Mouse (Mus musculus) embryo, embryonic 10.5 days (tissue): ENCODE measurements at regions not wholly inside any gene's neighbourhood (a gene's known extent, or its start where the extent isn't known, plus 50 kb on each side); places are given as distances from the start of the nearest gene placed in this dataset.

ENCODE experiments used
- DNase-seq: peaks from one replicate; pipeline ENCODE4 v3.0.0-alpha.2; 2015; ENCODE audit warnings: low spot score

DNA sequence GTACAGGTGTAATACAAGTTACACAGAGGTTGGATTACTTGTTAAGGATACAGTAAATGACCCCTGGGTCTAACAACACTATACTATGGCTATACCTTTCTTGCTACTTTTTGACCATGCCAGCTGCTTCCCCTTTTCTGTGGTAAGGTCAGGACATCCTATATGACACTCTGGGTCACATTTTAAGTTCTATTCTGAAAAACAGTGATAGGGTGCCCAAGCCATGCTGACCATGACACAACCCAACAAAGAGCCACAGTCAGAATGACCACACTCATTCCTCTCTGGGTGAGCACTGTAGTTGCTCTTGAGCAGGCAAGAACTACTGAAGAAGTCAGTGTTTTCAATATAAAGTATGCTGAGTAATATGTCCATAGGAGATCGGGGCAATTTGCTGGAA is 64.3 kb upstream of the Tnfsf11 start:
- DNase-seq, result no peak

DNA sequence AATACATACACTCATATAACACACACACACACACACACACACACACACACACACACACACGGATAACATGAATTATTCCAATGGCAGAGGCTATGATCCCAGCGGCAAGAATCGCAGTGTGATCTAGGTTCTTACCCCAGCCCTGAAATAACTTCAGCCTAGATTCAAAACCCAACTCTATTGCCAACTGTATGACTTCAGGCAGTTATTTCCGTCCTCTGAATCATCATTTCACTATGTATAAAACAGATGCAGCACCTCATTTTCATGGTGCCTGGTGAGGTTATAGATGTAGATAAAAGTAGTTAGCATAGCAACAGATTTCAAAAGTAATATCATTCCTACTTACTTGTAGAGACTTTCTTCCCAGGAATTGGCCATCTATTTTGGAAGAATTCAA is 61.0 kb upstream of the Tnfsf11 start:
- no peak for DNase-seq

DNA sequence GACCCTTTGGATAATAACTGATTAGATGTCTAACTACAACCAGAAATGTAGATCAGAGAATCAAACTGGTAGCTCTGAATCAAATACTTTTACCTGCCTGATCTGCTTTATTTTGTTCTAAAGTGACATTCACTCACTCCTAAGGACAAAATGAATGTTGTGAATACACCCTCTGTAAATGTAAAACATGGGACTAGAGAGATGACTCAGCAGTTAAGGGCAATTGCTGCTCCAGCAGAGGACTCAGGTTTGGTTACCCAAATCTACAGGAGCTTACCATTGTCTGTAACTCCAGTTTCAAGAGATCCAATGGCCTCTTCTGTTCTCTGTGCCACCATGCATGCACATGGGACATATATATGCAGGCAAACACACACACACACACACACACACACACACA is 57.0 kb upstream of the Tnfsf11 start:
- no peak for DNase-seq

DNA sequence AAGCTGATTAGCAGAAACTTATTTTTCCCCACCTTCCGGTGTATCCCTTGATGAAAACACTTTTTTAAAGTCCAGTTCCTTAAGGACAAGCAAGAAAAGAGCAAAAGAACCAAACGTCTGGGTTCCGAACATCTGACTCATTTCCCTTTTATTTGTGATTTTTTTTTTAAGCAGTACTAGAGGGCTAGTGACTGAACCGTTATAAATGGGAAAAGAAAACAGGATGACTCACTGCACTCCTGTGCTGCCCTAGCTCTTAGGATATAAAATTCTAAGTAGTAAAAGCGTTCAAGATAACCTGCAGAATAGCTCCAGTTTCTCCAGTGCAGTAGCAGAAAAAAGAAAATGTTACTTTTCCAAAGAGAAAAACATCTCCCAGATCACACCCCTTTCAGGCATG is 55.3 kb upstream of the Tnfsf11 start:
- no peak for DNase-seq
